Comparison of ENCODE assay signal across 8 mouse cellular contexts in genomic region chr6:135249846-135250531, GRCm38 (mm10). TPM values are rescaled to one million over a fixed set of nuclear protein-coding genes. Genes with fewer than 3 reads are reported as not detected.
A peak's percentile ranks its signal among the peaks of the same experiment; 100 is the strongest.
DNase-seq lines count a peak whose midpoint lies in the region; ATAC-seq and TF ChIP-seq lines count a peak whose summit lies in the region.

No protein-coding gene starts in this region.

- peak; percentile 32 for DNase-seq in MEL (ENCODE audit: low read depth, low spot score)
- peak; percentile 92 for DNase-seq in brain, embryonic 14.5 days (ENCODE audit: low read depth)
- peak; percentile 92 for DNase-seq in fibroblast of lung, adult 2 months (ENCODE audit: low read depth)
- DNase-seq in kidney, postnatal 4 days, result peak; percentile 81 to 82
- DNase-seq in lung, embryonic 14.5 days, result peak; percentile 97
- DNase-seq in ovary, postnatal 10 days (ENCODE audit: low spot score), result peak; percentile 43
- peak; percentile 80 for DNase-seq in thymus, postnatal 4 days

- TF ChIP-seq EP300 in MEL (IDR thresholded peaks at IDR 0.05; ENCODE audit: low read depth in 1 of 2, low read length in 2 of 2), result no peak

- no peak overlapping the region for H3K9ac ChIP-seq in MEL (ENCODE audit: control insufficient read depth, low read depth, low read length, poor library complexity, severe bottlenecking)
- H3K9ac ChIP-seq in heart, embryonic 15.5 days, result no peak overlapping the region
- H3K9ac ChIP-seq in lung, embryonic 14.5 days, result no peak overlapping the region

- no peaks in the 10 kb centered on the region for H3K9me3 ChIP-seq in MEL (replicated peaks; ENCODE audit: insufficient read depth, low read length)
- H3K9me3 ChIP-seq in heart, embryonic 15.5 days (replicated peaks), result no peaks in the 10 kb centered on the region
- H3K9me3 ChIP-seq in lung, embryonic 14.5 days (ENCODE audit: low read depth, low read length), result no peaks in the 10 kb centered on the region

- no peaks in the 10 kb centered on the region; a peak in 2 of 4 replicates for H3K27me3 ChIP-seq in MEL (ENCODE audit: control insufficient read depth in 1 of 2, insufficient read depth in 2 of 2, low read length in 2 of 2)
- H3K27me3 ChIP-seq in heart, embryonic 15.5 days, result no peaks in the 10 kb centered on the region
- no peaks in the 10 kb centered on the region for H3K27me3 ChIP-seq in lung, embryonic 14.5 days (ENCODE audit: insufficient read depth, low read length)

- no peak overlapping the region for H3K27ac ChIP-seq in MEL (ENCODE audit: control insufficient read depth, low read depth, low read length)
- peak overlapping the region; percentile 69 for H3K27ac ChIP-seq in heart, embryonic 15.5 days
- peak overlapping the region; percentile 75 for H3K27ac ChIP-seq in lung, embryonic 14.5 days (ENCODE audit: low read depth)

- TF ChIP-seq CTCF in MEL (IDR thresholded peaks at IDR 0.05 in 2 of 3, conservative IDR thresholded peaks at IDR 0.05 in 1 of 3; ENCODE audit: control insufficient read depth in 1 of 3, insufficient read depth in 1 of 3, low read depth in 2 of 3, low read length in 3 of 3, poor library complexity in 1 of 3, severe bottlenecking in 1 of 3), result peak; percentile 78 to 84 (median 80)
- TF ChIP-seq CTCF in brain, embryonic 14.5 days (IDR thresholded peaks at IDR 0.05; ENCODE audit: borderline replicate concordance, extremely low read depth, insufficient read depth, insufficient read length), result peak; percentile 84
- peak; percentile 96 for TF ChIP-seq CTCF in lung, embryonic 14.5 days (IDR thresholded peaks at IDR 0.05; ENCODE audit: low read depth)

- no peak overlapping the region for H3K4me3 ChIP-seq in MEL (ENCODE audit: control insufficient read depth in 1 of 2, insufficient read depth in 1 of 2, low read depth in 2 of 2, low read length in 2 of 2)
- H3K4me3 ChIP-seq in heart, embryonic 15.5 days, result no peak overlapping the region
- H3K4me3 ChIP-seq in lung, embryonic 14.5 days (ENCODE audit: low read depth, low read length), result no peak overlapping the region

- H3K4me2 ChIP-seq in heart, embryonic 15.5 days, result peak overlapping the region; percentile 44
- H3K4me2 ChIP-seq in lung, embryonic 14.5 days, result peak overlapping the region; percentile 27; the same call in 1 of the 2 replicates

- H3K36me3 ChIP-seq in MEL (ENCODE audit: control insufficient read depth in 1 of 2, insufficient read depth in 2 of 2, low read length in 2 of 2), result no peaks in the 10 kb centered on the region
- H3K36me3 ChIP-seq in heart, embryonic 15.5 days, result no peaks in the 10 kb centered on the region
- H3K36me3 ChIP-seq in lung, embryonic 14.5 days (ENCODE audit: insufficient read depth), result no peaks in the 10 kb centered on the region

- H3K79me2 ChIP-seq in MEL (ENCODE audit: control insufficient read depth, insufficient read depth, low read length, poor library complexity), result no peaks in the 10 kb centered on the region

- peak; percentile 81 for TF ChIP-seq RAD21 in MEL (IDR thresholded peaks at IDR 0.05; ENCODE audit: low read depth, low read length)

- 32% methylated on average over 19 of the region's 19 CpGs for WGBS in heart, embryonic 15.5 days
- 30% methylated on average over 19 of the region's 19 CpGs for WGBS in lung, embryonic 14.5 days

- H3K4me1 ChIP-seq in MEL (ENCODE audit: control insufficient read depth in 1 of 2, insufficient read depth in 2 of 2, low read length in 2 of 2), result no peaks in the 10 kb centered on the region
- peaks cover 27% of the 10 kb centered on the region for H3K4me1 ChIP-seq in heart, embryonic 15.5 days (replicated peaks)
- peaks cover 19% of the 10 kb centered on the region for H3K4me1 ChIP-seq in lung, embryonic 14.5 days (ENCODE audit: insufficient read depth)

- TF ChIP-seq POLR2A in MEL (IDR thresholded peaks at IDR 0.05; ENCODE audit: control insufficient read depth in 1 of 2, insufficient read depth in 1 of 2, low read depth in 1 of 2, low read length in 2 of 2, poor library complexity in 1 of 2), result no peak
- TF ChIP-seq POLR2A in brain, embryonic 14.5 days (IDR thresholded peaks at IDR 0.05; ENCODE audit: borderline replicate concordance, extremely low read depth, insufficient read depth, insufficient read length, poor library complexity, severe bottlenecking), result no peak

- ATAC-seq in heart, embryonic 15.5 days (replicated peaks; ENCODE audit: insufficient number of reproducible peaks, insufficient read depth, low FRiP score, low read depth), result peak; percentile 77
- ATAC-seq in lung, embryonic 14.5 days (ENCODE audit: insufficient read depth), result peak; percentile 83

TF ChIP-seq in MEL, 35 proteins besides CTCF, POLR2A, EP300 and RAD21:
- TF ChIP-seq SMC3 (IDR thresholded peaks at IDR 0.05; ENCODE audit: low read depth, low read length) (peak; percentile 67), GATA1 (IDR thresholded peaks at IDR 0.05; ENCODE audit: low read depth, low read length) (no peak), MAZ (IDR thresholded peaks at IDR 0.05; ENCODE audit: low read depth, low read length) (no peak), ZC3H11A (IDR thresholded peaks at IDR 0.05; ENCODE audit: low read depth, low read length) (peak; percentile 58)

RNA-seq across cellular contexts. Expression of gene Gsg1, which starts 4.2 kb away (rescaled TPM):
- total RNA-seq in MEL (2012; rRNA removed), result not detected in 2 replicates
- polyA plus RNA-seq in MEL (2012; ENCODE audit: insufficient read depth in 1 of 2, insufficient read length in 2 of 2, low read depth in 1 of 2, low replicate concordance in 2 of 2, missing spikeins in 1 of 2), result not detected
- polyA plus RNA-seq in brain, embryonic 14.5 days (2012; rRNA removed), result 0.27 and 0.44 TPM in 2 replicates
- 0.58 and 0.72 TPM in 2 replicates for polyA plus RNA-seq in heart, embryonic 15.5 days (2015; fragmentation: Nextera tagmentation; extraction: Ambion mirVana)
- 6.0 and 7.7 TPM in 2 replicates for polyA plus RNA-seq in lung, embryonic 14.5 days (2014; fragmentation: Nextera tagmentation; extraction: Ambion mirVana)

RNA-seq across cellular contexts. Expression of gene Hebp1, which starts 52.2 kb away (rescaled TPM):
- total RNA-seq in MEL (2012; rRNA removed), result 8.5 and 16.7 TPM in 2 replicates
- polyA plus RNA-seq in MEL (2012; ENCODE audit: insufficient read depth in 1 of 2, insufficient read length in 2 of 2, low read depth in 1 of 2, low replicate concordance in 2 of 2, missing spikeins in 1 of 2), result 10 to 100 TPM in 1 of 2 experiments, not detected in 1; 25.1 TPM
- 5.5 and 7.2 TPM in 2 replicates for polyA plus RNA-seq in brain, embryonic 14.5 days (2012; rRNA removed)
- 10.2 and 14.3 TPM in 2 replicates for polyA plus RNA-seq in heart, embryonic 15.5 days (2015; fragmentation: Nextera tagmentation; extraction: Ambion mirVana)
- polyA plus RNA-seq in lung, embryonic 14.5 days (2014; fragmentation: Nextera tagmentation; extraction: Ambion mirVana), result 2.5 and 2.7 TPM in 2 replicates

RNA-seq across cellular contexts. Expression of gene Fam234b, which starts 52.2 kb away (rescaled TPM):
- total RNA-seq in MEL (2012; rRNA removed), result 11.9 and 12.2 TPM in 2 replicates
- polyA plus RNA-seq in MEL (2012; ENCODE audit: insufficient read depth in 1 of 2, insufficient read length in 2 of 2, low read depth in 1 of 2, low replicate concordance in 2 of 2, missing spikeins in 1 of 2), result 10 to 100 TPM in 1 of 2 experiments, not detected in 1; 20.5 TPM
- polyA plus RNA-seq in brain, embryonic 14.5 days (2012; rRNA removed), result 78.3 and 87.5 TPM in 2 replicates
- 9.2 and 11.7 TPM in 2 replicates for polyA plus RNA-seq in heart, embryonic 15.5 days (2015; fragmentation: Nextera tagmentation; extraction: Ambion mirVana)
- polyA plus RNA-seq in lung, embryonic 14.5 days (2014; fragmentation: Nextera tagmentation; extraction: Ambion mirVana), result 22.4 and 25.2 TPM in 2 replicates

Comparison
In these comparisons a context has a peak if more than half of its experiments do, and no peak if none do; other contexts are left out.
1. DNase-seq: peak in every context shown above with its lines; median percentile 97 in lung, embryonic 14.5 days; 92 in brain, embryonic 14.5 days; 92 in fibroblast of lung, adult 2 months; 82 in kidney, postnatal 4 days; 80 in thymus, postnatal 4 days; 43 in ovary, postnatal 10 days; 32 in MEL.